Mouse (Mus musculus) hindbrain, embryonic 15.5 days (tissue): Measurements from ENCODE around the gene Gpr37l1. TPM values are rescaled to one million over a fixed set of nuclear protein-coding genes. Genes with fewer than 3 reads are reported as not detected.
"Not testable (repeated sequence)": the region's sequence is repeated elsewhere in the genome, so short reads cannot be mapped to it uniquely, and the experiment has no call there.

Source experiments
- ATAC-seq: fragments of 200-750 bp; cut with Nextera tagmentation; 2 replicates; pipeline ENCODE4 v1.8.0; 2017; ENCODE audit warnings: low read depth, moderate number of reproducible peaks, moderate TSS enrichment; ENCODE audit not compliant: low FRiP score
- H3K27ac ChIP-seq: fragments of 300-500 bp; sonication (generic); replicated peaks from 2 replicates; pipeline ENCODE4 v1.5.1; 2015; ENCODE audit warnings: mild to moderate bottlenecking, inconsistent platforms
- H3K27me3 ChIP-seq: fragments of 300-500 bp; sonication (generic); 2 replicates; pipeline ENCODE4 v1.6.1; 2015; ENCODE audit warnings: control low read depth, inconsistent platforms
- H3K36me3 ChIP-seq: fragments of 300-500 bp; sonication (generic); 2 replicates; pipeline ENCODE4 v1.6.1; 2015; ENCODE audit warnings: control low read depth, inconsistent platforms
- H3K4me1 ChIP-seq: fragments of 300-500 bp; sonication (generic); replicated peaks from 2 replicates; pipeline ENCODE4 v1.6.1; 2015; ENCODE audit warnings: control low read depth, inconsistent platforms
- H3K4me2 ChIP-seq: fragments of 300-500 bp; sonication (generic); 2 replicates; pipeline ENCODE4 v1.6.1; 2015; ENCODE audit warnings: moderate library complexity, mild to moderate bottlenecking, inconsistent platforms
- H3K4me3 ChIP-seq: fragments of 300-500 bp; sonication (generic); 2 replicates; pipeline ENCODE4 v1.5.1; 2015; ENCODE audit warnings: mild to moderate bottlenecking, inconsistent platforms
- H3K9ac ChIP-seq: fragments of 300-500 bp; sonication (generic); 2 replicates; pipeline ENCODE4 v1.6.1; 2015; ENCODE audit warnings: inconsistent platforms
- H3K9me3 ChIP-seq: fragments of 300-500 bp; sonication (generic); 2 replicates; pipeline ENCODE4 v1.6.1; 2016; ENCODE audit warnings: control low read depth, inconsistent platforms
- WGBS: fragments of 180-500 bp; shearing (Covaris S2); methylation state at CpG from one replicate; pipeline ENCODE4 v1.1.7; 2015; 5-methylcytosine and 5-hydroxymethylcytosine counted together
- polyA plus RNA-seq: library from polyadenylated mRNA; unstranded; fragments of >200 nt; fragmentation: Nextera tagmentation; extraction: Ambion mirVana; gene quantifications from 2 replicates; pipeline ENCODE4 v1.2.1, GENCODE M21; 2015

Gene Gpr37l1
- polyA plus RNA-seq, 1 experiment from 2014 or later = 2.5 TPM

DNA sequence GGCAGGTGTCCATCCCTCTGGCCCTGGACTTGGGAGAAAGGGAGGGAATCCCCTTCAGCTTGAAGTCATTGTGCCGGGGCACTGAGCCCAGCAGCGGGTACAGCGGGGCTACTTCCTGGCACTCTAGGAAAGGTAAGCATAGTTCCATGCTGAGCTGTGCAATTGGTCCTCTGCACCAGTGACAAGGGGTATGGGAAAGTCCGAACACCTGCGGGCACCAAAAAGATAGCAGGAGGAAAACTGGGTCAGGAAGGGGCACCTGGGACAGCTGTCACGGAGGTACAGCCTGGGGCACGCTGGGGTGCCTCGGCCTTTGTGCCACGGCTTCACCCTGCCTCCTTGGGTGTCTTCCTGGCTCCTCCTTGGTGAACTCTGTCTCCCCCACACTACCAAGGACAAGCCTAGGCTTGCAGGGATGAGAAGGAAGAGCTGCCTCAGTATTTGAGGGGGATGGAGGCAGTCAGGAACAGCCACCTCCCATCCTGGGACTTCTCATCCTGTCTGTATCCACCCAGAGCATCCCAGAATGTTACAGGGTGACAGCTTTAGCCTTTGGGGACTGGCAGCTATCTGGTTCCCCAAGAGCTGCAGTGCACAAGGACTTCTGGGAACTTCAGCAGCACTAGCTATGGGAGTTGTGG, 37.8 kb downstream of the Gpr37l1 start:
- Histone ChIP-seq H3K4me3 (no peak overlapping the region), H3K27me3 (no peaks in the 10 kb centered on the region), H3K27ac (no peak overlapping the region), H3K36me3 (no peaks in the 10 kb centered on the region), H3K9ac (no peak overlapping the region), H3K4me2 (no peak overlapping the region), H3K4me1 (peaks cover 10% of the 10 kb centered on the region; the same call in 1 of the 2 replicates), H3K9me3 (no peaks in the 10 kb centered on the region)
- no peak for ATAC-seq
- WGBS = 58% methylated on average over 9 of the region's 9 CpGs

- Histone ChIP-seq H3K36me3 (no peaks in the 10 kb centered on the region), H3K27me3 (no peaks in the 10 kb centered on the region), H3K4me1 (peaks cover 10% of the 10 kb centered on the region; the same call in 1 of the 2 replicates), H3K9ac (no peak overlapping the region), H3K4me3 (no peak overlapping the region), H3K4me2 (no peak overlapping the region), H3K27ac (no peak overlapping the region), H3K9me3 (no peaks in the 10 kb centered on the region)
- 28% methylated on average over 9 of the region's 9 CpGs for WGBS
- ATAC-seq = no peak
These were observed 38.5 kb downstream of the Gpr37l1 start for GRCm38 (mm10) chr1:135128986-135129385.

GRCm38 (mm10) chr1:135128011-135128441, 39.5 kb downstream of the Gpr37l1 start:
- peaks cover 10% of the 10 kb centered on the region; the same call in 1 of the 2 replicates for H3K4me1 ChIP-seq
- ATAC-seq = no peak
- 53% methylated on average over 6 of the region's 6 CpGs for WGBS
- no peaks in the 10 kb centered on the region for H3K27me3 ChIP-seq
- no peak overlapping the region for H3K27ac ChIP-seq
- H3K4me3 ChIP-seq = no peak overlapping the region
- no peak overlapping the region for H3K9ac ChIP-seq
- H3K36me3 ChIP-seq = no peaks in the 10 kb centered on the region
- H3K4me2 ChIP-seq = no peak overlapping the region
- H3K9me3 ChIP-seq = no peaks in the 10 kb centered on the region

GRCm38 (mm10) chr1:135126443-135127027, 40.9 kb downstream of the Gpr37l1 start:
- Histone ChIP-seq H3K27ac (no peak overlapping the region), H3K9ac (no peak overlapping the region), H3K4me2 (no peak overlapping the region), H3K27me3 (no peaks in the 10 kb centered on the region), H3K36me3 (no peaks in the 10 kb centered on the region), H3K4me3 (no peak overlapping the region), H3K9me3 (no peaks in the 10 kb centered on the region), H3K4me1 (peaks cover 10% of the 10 kb centered on the region; the same call in 1 of the 2 replicates)
- no peak for ATAC-seq
- WGBS = 53% methylated on average over 4 of the region's 4 CpGs

- H3K36me3 ChIP-seq = no peaks in the 10 kb centered on the region
- ATAC-seq = peak; percentile 60; the same call in 1 of the 2 replicates
- H3K9ac ChIP-seq = no peak overlapping the region
- H3K9me3 ChIP-seq = no peaks in the 10 kb centered on the region
- no peak overlapping the region for H3K27ac ChIP-seq
- H3K27me3 ChIP-seq = no peaks in the 10 kb centered on the region
- WGBS = 55% methylated on average over 8 of the region's 8 CpGs
- peaks cover 10% of the 10 kb centered on the region; the same call in 1 of the 2 replicates for H3K4me1 ChIP-seq
- no peak overlapping the region for H3K4me2 ChIP-seq
- no peak overlapping the region for H3K4me3 ChIP-seq
These were observed 41.5 kb downstream of the Gpr37l1 start for GRCm38 (mm10) chr1:135125990-135126389.

GRCm38 (mm10) chr1:135124573-135125363, 42.7 kb downstream of the Gpr37l1 start:
- peaks cover 10% of the 10 kb centered on the region; the same call in 1 of the 2 replicates for H3K4me1 ChIP-seq
- H3K9me3 ChIP-seq = no peaks in the 10 kb centered on the region
- H3K27ac ChIP-seq = no peak overlapping the region
- H3K4me2 ChIP-seq = no peak overlapping the region
- H3K4me3 ChIP-seq = no peak overlapping the region
- 93% methylated on average over 8 of the region's 8 CpGs for WGBS
- no peak for ATAC-seq
- H3K9ac ChIP-seq = no peak overlapping the region
- no peaks in the 10 kb centered on the region for H3K36me3 ChIP-seq
- H3K27me3 ChIP-seq = no peaks in the 10 kb centered on the region

DNA sequence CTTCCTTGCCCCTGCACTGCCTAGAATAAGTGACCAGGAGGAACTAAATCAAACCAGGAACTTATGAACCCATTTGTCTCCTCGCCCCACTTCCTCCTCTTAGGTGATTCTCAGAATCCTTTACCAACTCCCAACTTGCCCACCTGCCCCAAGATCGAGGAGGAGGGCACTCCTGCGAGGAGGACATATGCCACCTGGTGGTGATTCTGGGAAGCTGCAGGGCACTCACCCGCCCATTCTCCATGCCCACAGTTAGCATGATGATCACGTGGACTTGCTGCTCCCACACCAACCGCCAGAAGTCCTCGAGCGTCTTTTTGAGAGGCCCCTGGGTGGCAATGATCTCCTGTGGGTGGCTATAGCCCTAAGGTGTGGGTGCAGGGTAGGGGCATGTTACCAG, 54.8 kb downstream of the Gpr37l1 start:
- no peaks in the 10 kb centered on the region for H3K4me1 ChIP-seq
- no peaks in the 10 kb centered on the region for H3K36me3 ChIP-seq
- WGBS = 12% methylated on average over 8 of the region's 8 CpGs
- no peak overlapping the region for H3K9ac ChIP-seq
- H3K4me3 ChIP-seq = no peak overlapping the region
- no peak for ATAC-seq
- no peaks in the 10 kb centered on the region for H3K27me3 ChIP-seq
- H3K9me3 ChIP-seq = no peaks in the 10 kb centered on the region
- H3K27ac ChIP-seq = no peak overlapping the region
- H3K4me2 ChIP-seq = no peak overlapping the region

GRCm38 (mm10) chr1:135111271-135111670, 56.2 kb downstream of the Gpr37l1 start:
- H3K4me3 ChIP-seq, ATAC-seq, H3K9me3 ChIP-seq, H3K9ac ChIP-seq, H3K4me2 ChIP-seq, H3K36me3 ChIP-seq, H3K27ac ChIP-seq, H3K4me1 ChIP-seq: not testable (repeated sequence)
- H3K27me3 ChIP-seq = peaks cover 14% of the 10 kb centered on the region; the same call in 1 of the 2 replicates
- 71% methylated on average over 5 of the region's 5 CpGs for WGBS

Other genes starting within 250 kb of the Gpr37l1 start
- 15.1 and 15.8 TPM in 2 replicates for gene Ppp1r12b, start 211.7 kb downstream of the Gpr37l1 start, polyA plus RNA-seq
- gene Ube2t, start 205.1 kb downstream of the Gpr37l1 start, polyA plus RNA-seq = 12.8 and 15.0 TPM in 2 replicates
- gene Lgr6, start 62.4 kb downstream of the Gpr37l1 start, polyA plus RNA-seq = 1.2 and 1.4 TPM in 2 replicates
- gene Ptpn7, start 35.0 kb downstream of the Gpr37l1 start, polyA plus RNA-seq = 0.29 and 0.45 TPM in 2 replicates
- gene Arl8a, start 20.9 kb downstream of the Gpr37l1 start, polyA plus RNA-seq = 343 and 418 TPM in 2 replicates
- gene Elf3, start 90.9 kb upstream of the Gpr37l1 start, polyA plus RNA-seq = 0.45 and 0.62 TPM in 2 replicates
- 102 and 106 TPM in 2 replicates for gene Rnpep, start 116.4 kb upstream of the Gpr37l1 start, polyA plus RNA-seq
- 159 and 171 TPM in 2 replicates for gene Timm17a, start 146.1 kb upstream of the Gpr37l1 start, polyA plus RNA-seq
- gene Lmod1, start 157.1 kb upstream of the Gpr37l1 start, polyA plus RNA-seq = 0.35 and 0.47 TPM in 2 replicates
- 116 and 126 TPM in 2 replicates for gene Shisa4, start 207.6 kb upstream of the Gpr37l1 start, polyA plus RNA-seq